Mouse (Mus musculus) cerebellum, postnatal 4 days (tissue): ENCODE data around the gene Dnajc3.
A peak's percentile ranks its signal among the peaks of the same experiment; 100 is the strongest.

ENCODE experiments used
- DNase-seq, 2 experiments: peaks; one replicate each; pipeline ENCODE4 v3.0.0; 2022; ENCODE audit warnings: low spot score in 2 of 2, mixed read lengths in 1 of 2

Gene Dnajc3

DNA sequence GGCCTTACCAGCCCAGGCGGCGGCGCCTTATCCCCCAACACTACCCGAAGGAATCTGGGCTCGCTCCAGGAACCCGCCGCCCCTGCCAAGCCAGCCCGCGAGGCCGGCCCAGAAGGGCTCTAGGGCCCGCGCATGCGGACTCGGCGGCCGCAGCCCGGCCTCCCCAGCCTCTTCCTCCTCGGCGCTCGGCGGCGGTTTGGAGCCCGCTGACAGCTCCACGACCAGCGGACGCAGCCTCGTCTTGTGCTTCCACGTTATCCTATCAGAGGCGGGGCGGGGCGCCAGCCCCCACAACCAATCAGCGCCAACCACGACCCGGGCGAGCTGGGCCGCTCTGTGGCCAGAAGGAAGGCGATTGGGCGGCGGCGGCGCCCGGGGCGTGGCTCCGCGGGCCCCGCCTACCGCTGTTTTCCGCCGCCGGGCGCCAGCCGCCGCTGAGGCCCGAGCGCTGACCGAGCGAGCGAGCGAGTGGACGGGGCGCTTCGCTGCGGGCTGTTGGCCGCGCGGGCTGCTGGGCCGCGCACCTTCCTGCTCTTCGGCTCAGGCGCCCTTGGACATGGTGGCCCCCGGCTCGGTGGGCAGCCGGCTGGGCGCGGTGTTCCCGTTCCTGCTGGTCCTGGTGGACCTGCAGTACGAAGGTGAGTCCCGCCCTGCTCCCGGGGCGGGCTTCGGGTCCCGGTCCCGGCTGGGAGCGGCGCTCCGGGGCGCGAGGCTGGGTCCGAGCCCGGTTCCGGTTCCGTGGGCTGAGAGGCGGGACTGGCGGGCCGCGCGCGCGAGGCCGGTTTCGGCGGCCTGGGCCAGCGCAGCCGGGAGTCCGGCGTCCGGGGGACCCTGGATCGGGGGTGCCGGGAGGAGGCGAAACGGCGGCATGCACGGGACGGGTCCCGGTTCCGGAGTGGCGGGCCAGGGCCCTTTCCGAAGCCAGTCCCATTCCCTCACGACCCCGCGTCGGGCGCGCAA is at the start of gene Dnajc3:
Dnajc3 (plus strand) TSS at position 444 of the 960 bp plus-strand sequence.
- peak; percentile 99 for DNase-seq

DNA sequence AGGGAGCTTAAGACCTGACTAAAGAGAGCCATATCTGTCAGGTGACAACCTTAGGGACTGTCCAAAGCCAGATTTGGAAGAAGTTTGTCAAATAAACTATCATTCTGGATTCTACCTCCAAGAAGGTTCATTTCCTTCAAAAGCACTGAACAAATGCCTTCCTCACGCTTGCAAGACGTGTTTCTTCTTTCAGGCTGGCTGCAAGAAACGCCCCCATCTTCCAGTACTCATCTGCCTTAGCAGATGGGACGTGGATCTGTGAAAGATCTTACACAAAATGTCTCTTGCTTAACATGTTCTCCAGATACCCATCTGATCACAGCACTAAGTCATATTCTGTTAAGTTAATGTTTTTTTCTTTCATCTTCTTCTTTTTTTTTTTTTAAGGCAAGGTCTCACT is 47.7 kb upstream of the Dnajc3 start:
- DNase-seq = no peak

DNA sequence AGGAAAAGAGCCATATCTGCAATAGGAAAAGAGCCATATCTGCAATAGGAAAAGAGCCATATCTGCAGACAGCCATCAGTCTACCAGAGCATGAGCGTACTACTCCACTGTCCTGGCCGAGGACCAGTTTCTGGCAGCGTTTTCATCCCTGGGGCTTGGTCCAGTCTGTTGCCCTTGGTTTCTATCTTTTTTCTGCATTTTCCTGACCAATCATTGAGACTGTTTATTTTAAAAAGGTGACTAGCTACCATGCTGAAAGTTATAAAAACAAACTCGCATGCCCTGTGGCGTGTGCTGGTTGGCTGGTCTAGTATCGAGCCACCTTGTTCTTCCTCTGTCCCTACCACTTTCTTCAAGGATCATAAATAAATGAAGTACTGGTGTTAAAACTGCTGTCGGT is 42.5 kb upstream of the Dnajc3 start:
- DNase-seq = no peak

DNA sequence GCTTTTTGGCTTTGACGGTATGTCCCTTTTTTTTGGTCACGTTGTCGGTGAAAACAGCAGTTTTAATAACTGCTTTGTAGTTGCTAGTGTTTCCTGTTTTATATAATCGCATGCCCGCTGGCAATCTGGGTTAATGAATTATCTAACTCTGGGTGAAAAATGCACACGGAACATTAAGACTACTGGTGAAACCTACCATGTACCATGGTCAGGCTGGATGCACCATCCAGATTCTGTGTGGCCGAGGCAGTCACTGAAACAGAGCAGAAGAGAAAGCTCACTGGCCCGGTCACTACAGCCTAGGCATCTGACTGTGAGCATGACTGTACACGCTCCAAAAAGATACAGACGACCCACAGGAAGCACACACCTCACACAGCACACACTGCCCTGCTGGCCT is 42.1 kb upstream of the Dnajc3 start:
- DNase-seq = no peak

DNA sequence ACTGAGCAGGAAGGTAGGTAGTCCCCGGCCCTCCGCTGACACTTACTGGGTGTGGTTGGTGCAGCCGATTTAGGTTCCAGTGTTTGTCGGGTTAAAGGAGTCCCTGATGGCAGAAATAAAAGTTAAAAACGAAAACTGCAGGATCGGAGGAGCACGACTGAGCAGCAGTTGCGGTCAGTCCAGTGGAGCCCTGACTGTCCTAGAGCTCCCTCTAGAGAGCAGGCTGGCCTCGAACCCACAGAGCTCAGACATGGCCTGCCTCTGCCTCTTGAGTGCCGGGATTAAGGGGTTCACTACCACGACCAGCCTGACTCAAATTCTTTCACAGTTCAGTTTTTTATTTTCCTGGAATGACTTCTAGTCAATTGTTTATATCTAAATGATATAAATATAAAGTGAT is 37.8 kb upstream of the Dnajc3 start:
- DNase-seq = no peak

DNA sequence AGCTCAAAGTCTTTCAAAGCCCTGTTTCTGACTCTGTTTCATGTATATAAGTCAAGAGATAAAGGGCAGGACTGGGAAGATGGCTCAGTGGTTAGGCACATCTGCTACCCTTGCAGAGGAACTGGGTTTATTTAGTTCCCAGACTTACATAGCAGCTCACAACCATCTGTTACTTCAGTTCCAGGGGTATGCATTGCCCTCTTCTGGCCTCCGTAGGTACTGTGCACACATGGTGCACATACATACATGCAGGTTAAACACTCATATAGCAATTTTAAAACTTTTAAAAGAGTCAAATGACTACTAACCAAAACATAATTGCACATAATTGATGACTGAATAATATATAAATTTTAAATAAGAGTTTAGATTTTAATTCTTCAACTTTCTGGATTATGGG is 36.9 kb upstream of the Dnajc3 start:
- no peak for DNase-seq

DNA sequence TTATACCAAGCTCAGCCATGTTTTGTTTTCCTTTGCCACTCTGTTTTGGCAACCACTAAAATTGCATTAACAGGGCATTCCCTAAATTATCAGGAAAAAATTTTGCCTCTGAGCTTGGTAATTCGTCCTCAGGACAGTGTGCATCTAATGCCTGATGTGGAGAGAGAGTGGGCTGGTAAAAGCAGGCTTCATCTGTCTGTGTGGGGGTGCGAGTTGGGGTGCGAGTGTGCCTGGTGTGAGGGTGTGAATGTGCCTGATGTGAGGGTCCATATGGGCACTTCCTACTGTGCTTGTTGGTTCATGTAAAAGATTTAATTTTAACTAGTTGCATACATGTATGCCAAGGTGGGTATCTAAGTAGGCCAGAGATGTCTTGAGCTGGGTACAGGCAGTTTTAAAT is 34.4 kb upstream of the Dnajc3 start:
- DNase-seq = no peak

DNA sequence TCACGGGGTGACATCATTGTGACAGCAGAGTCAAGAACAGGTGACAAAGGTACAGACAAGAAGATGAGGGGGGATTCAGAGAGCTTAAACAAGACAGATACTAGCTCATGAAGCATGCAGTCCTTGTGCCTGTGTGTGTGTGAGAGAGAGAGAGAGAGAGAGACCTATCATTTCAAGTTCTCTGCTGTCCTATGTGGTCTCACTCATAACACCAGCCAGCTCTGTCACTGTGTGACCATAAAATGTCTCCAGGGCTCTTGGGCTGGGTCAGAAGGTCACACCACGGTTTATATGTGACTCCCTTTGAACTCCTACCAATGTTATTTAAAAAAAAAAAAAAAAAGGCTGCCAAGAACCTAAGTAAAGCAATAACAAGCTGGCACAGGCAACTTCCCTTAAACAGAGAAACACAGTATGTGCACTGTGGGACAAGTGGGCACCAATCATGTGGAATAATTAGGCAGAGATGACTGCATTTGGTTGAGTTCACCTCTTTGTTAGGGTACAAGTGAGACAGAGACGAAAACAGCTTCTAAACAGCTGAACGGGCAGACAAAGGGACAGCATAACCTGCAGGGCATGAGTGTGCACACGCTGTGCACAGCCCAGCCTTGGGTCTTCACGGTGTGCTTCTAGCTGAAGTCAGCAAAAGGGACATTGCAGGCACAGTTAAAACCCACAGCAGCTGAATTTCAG is 33.8 kb upstream of the Dnajc3 start:
- no peak for DNase-seq

DNA sequence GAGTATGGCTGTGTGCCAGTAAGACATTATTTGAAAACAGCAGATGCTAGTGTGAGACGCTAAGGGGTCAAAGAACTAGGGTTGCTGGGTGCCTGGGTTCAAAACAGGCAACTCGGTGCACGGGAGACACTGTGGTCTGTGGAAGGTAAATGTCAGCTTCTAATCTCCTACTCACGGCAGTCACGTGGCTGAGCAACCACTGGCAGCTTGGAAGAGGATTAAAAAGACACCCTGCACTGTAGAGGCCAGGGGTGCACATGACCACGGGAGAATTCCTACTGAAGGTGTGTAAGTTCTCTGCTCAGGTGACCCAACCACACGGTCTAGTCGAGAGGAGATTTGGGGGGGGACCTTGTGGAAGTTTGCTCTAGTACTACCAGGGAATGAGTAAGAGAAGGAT is 30.2 kb upstream of the Dnajc3 start:
- DNase-seq = no peak

DNA sequence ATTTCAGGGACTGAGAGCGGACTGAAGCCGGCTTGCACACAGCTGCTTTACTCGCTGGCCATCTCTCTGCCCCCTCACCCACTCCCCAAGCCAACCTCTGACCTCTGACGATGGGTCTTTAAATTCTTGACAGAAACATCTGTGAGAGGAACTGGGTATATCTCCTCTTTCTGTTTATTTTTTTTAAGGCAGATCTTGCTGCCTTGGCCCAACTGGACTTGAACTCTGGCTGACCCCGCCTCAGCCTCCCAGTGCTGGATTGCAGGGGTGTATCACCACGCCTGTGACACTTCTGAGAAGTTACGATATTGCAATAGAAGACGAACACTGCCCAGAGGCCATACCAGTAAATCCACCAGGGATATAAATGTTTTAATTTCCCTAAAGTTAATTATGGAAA is 27.9 kb upstream of the Dnajc3 start:
- DNase-seq = no peak

DNA sequence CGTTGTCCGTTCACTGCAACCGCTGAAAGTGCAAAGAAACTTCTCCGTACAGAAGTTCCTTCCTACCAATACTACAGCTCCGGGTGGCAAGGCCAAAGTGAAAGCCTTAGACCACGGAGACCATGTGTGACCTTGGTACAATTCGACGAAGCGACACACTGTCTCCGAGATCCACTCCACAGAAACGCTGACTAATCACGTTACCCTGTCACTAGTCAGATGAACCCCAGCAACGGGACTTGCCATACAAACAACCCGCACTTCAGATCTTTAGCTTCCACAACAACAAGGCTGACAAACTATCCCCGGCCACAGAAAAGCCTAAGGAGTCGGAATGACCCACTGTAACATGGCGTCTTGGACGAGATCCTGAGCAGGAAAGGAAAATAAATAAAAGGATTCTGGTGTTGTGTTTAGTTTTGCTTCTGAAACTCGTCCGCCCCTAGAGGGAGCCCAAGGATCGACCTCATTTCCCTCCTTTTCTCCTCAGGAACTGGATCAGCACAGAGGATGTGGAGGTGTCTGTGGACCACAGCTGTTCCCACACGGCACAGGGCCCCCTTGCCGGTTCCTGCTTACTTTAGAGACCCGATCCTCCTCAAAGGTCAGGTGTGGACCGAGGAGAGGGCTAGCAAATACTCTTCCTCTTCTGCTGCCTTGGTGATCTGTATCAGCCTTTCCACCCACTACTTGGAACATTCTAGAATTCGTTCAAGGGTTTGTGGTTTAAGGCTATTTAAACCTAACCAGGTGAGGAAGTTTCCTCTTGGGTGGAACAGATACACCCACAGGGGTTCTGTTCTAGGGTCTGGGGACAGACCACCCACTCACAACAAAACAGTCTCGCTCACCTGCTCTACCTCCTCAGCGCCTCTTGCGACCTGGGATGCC is 27.2 kb upstream of the Dnajc3 start:
- peak; percentile 35 to 55 for DNase-seq

DNA sequence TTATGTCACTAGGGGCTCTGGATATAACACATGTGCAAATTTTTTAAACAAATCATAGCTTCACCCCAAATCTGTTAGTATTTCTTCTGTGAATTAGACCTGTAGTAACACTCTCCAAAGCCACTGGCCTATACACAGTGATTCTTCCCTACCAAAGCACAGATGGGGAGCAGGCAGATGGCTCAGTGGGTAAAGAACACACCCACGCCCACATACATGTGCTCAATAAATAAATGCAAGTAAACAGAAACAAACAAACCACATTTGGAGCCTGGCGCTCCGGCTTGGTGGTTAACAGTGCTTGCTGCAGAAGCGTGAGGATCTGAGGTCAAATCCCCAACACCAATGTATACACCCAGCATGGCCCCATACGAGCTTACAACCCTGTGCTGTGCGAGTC is 26.3 kb upstream of the Dnajc3 start:
- no peak for DNase-seq

DNA sequence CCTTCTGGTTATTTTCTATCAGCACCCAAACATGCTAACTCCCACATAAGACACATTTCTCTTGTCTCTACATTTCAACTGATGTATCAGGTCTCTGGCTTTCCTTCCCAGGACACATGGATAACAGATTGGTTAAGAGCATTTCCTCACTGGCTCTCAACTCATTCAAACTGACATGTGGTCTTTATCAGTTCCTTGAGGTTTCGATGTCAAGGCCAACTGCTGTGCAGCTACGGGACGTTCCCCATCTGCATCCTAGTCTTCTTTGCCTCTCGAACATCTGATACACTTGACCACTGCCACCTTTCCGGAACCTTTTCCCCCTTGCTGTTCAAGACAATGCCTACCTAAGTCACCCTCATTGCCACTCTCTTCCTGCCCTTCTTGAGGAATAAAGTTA is 24.1 kb upstream of the Dnajc3 start:
- DNase-seq = no peak

DNA sequence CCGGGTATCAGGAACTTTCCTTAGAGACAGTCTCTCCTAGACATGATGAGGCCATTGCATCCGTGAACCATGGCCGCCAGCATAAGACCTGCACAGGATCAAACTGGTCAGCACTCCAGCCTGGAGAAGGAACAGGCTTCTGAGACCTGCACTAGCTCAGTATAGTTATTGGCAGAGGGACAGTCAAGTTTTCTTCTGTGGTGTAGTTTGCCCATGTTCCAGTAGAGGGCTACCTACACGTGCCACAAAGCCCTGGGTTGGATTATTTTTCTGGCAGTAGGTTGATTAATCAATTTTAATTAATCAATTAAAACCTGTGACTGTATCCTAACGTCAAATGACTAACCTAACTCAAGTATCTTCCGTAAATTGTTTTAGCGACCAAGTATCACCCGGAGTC is 18.8 kb upstream of the Dnajc3 start:
- peak in 1 of 2 experiments; percentile 22 for DNase-seq

DNA sequence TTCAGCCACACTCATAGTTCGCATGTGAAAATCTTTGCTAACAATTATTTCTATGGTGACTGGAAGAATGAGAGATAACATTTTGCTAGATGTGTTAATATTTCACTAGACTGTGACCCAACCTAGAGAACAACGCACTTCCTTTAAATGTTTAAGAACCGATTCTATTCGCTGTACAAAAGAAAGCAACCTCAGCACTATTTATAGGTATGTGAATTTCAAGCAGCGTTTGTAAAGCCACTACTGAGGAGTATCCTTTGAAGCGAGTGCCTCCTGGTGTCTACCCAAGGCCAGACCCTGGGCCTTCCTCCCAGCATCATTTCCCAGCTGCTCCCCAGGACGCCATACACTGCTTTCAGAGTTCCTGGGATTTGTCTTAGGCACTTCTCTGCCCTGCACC is 17.1 kb upstream of the Dnajc3 start:
- no peak for DNase-seq

DNA sequence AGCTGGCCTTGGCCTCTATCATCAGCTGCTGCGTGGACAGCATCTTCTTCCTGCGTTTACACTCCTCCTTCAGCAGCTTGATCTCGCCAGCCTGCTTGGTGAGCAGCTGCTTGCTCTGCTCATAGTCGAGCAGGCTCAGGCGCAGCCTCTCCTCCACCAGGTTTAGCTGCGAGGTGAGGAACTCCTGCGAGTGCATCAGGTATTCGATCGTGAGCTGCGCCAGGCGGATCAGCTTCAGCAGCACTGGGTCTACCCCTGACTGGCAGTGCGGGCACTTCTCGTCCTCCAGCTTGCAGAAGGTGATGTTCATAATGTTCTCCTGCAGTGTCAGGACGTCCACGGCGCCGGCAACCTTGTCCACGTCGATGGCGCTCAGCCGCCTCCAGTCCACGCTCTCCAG is 15.5 kb upstream of the Dnajc3 start:
- DNase-seq = peak in 1 of 2 experiments; percentile 11

DNA sequence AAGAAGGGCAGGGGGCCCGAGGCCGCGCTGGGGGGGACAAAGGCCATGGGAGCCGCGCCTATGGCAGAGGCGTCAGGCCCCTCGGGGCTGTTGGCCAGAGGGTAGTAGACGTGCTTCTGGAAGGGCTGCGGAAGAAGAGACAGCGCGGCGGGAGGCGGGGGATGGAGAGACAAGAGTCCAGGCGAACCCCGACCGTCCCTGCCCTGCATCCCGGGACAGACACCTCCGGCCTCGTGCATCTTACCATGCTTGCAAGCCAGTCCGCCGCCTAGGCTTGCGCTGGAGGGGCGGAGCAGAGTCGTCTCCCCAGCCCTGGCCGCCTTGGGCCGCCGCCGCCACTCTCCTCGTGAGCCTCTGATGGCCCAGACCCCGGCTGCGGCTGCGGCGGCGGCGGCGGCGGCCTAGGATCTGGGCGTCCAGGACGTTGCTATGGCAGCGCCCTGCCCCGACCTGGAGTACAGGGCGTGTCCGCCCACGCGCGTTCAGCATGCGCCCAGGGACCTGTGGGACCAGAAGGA is 15.1 kb upstream of the Dnajc3 start:
- peak in 1 of 2 experiments; percentile 26 for DNase-seq

DNA sequence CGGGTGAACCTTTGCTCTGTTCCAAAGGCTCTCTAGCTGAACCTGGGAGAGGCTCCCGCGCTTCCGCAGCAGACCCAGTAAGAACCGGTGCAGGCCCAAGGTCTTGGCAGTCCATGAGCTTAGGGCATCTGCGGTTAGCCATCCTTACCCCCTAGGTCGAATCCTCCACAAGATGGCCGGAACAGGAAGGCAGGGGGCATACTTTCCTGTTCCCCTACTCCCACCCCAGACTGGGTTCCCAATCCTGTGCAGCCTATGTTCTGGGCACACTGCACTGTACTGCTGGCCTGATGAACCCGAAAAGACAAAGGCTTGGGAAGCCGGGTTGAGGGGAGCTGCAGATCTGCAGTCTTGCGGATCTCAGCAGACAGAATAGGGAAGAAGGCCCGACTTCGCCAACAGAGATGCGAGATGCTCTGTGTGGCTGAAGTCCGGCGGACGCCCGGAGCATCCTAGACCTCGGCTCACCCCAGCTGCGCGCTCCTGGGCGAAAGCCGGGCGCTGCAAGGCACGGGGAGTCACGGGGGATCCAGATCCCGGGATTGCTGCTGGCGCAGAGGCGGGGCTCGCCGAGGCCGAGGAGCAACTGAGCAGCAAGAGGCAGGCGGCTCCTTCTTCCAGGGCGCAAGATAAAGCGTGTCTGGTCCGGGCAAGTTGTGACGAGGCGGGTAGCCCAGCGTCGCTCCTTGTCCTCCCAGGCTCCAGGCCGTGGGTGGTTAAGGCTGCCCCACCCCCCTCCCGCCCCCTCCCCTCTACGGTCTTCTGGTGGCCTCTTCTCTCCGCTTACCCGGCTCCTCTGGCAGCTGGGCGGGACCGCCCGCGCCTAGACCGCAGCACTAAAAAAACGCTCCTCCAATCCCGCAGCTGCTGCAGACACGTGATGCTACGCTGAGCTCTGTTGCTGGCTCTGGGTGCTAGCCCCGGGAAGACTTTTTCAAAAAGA is 12.8 kb upstream of the Dnajc3 start, which contains the start of gene Dzip1:
Dzip1 (minus strand) TSS at position 788 of the 943 bp plus-strand sequence.
- DNase-seq = peak; percentile 37 to 67

DNA sequence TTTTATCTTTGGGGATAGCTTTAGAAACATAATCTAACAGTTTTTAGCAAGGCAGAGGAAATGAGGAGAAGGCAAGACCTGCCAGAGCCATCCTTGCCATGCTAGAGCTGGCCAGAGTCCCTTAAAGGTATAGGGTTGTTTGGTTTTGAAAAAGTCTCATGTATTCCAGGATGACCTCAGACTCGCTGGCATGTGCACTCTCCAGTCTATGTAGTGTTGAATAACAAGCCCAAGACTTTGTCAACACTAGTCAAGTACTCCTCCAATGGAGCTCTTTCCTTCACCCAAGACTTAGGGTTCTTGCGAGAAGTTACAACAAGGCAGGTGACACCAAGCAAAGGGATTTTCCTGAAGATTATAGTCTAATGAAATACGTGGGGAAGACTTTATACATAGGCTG is 9.2 kb upstream of the Dnajc3 start:
- DNase-seq = no peak

DNA sequence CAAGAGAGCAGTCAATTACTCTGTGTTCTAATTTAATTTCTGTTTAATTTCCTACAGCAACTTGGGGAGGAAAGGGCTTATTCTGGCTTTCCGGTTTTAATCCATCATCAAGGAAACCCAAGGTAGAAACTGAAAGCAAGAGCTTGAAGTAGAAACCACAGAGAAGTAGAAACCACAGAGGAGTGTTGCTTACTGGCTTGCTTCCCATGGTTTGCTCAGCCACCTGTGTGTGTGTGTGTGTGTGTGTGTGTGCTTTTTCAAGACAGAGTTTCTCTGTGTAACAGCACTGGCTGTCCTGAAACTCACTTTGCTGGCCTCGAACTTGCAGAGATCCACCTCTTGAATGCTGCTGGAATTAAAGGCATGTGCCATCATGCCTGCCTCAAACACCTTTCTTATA is 8.0 kb upstream of the Dnajc3 start:
- DNase-seq = no peak

DNA sequence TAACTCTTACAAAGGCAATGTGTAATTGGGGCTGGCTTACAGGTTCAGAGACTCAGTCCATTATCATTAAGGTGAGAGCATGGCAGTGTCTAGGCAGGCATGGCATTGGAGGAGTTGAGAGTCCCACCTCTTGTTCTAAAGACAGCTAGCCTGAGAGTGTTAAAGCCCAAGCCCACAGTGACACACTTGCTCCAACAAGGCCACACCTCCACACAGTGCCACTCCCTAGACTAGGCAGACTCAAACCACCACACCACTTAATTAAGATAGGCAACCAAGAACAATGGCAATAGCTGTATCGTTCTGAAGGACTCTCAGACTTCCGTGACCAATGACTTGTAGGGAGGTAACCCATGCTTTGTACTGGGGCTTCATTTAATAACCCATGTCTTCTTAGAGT is 7.0 kb upstream of the Dnajc3 start:
- no peak for DNase-seq
